Mouse (Mus musculus) liver, postnatal 0 days (tissue): ENCODE results near the gene Espl1. TPM values are rescaled to one million over a fixed set of nuclear protein-coding genes. Genes with fewer than 3 reads are reported as not detected.
A peak's percentile ranks its signal among the peaks of the same experiment; 100 is the strongest.

ENCODE experiments used
- ATAC-seq: fragments of 200-750 bp; cut with Nextera tagmentation; 2 replicates; pipeline ENCODE4 v1.8.0; 2017; ENCODE audit warnings: mild to moderate bottlenecking, moderate library complexity
- DNase-seq: peaks from one replicate; pipeline ENCODE4 v3.0.0-alpha.2; 2016
- H3K27ac ChIP-seq: fragments of 300-500 bp; sonication (generic); 2 replicates; pipeline ENCODE4 v1.5.1; 2014; ENCODE audit warnings: antibody characterized with exemption, moderate library complexity, mild to moderate bottlenecking, low read depth
- H3K27me3 ChIP-seq: fragments of 300-500 bp; sonication (generic); 2 replicates; pipeline ENCODE4 v1.6.1; 2014; ENCODE audit warnings: low read length, control low read depth, mixed read lengths; ENCODE audit not compliant: insufficient read depth
- H3K36me3 ChIP-seq: fragments of 300-500 bp; sonication (generic); replicated peaks from 2 replicates; pipeline ENCODE4 v1.6.1; 2014; ENCODE audit warnings: mild to moderate bottlenecking, control low read depth, low read length, moderate library complexity, mixed read lengths; ENCODE audit not compliant: insufficient read depth
- H3K4me1 ChIP-seq: fragments of 300-500 bp; sonication (generic); 2 replicates; pipeline ENCODE4 v1.6.1; 2014; ENCODE audit warnings: antibody characterized with exemption, mild to moderate bottlenecking, control low read depth; ENCODE audit not compliant: insufficient read depth
- H3K4me2 ChIP-seq: fragments of 300-500 bp; sonication (generic); 2 replicates; pipeline ENCODE4 v1.6.1; 2014; ENCODE audit warnings: low read depth, mild to moderate bottlenecking, low read length, moderate library complexity, mixed read lengths
- H3K4me3 ChIP-seq: fragments of 300-500 bp; sonication (generic); 2 replicates; pipeline ENCODE4 v1.5.1; 2014; ENCODE audit warnings: low read depth, low read length
- H3K9ac ChIP-seq: fragments of 300-500 bp; sonication (generic); replicated peaks from 2 replicates; pipeline ENCODE4 v1.6.1; 2014; ENCODE audit warnings: mild to moderate bottlenecking, moderate library complexity
- H3K9me3 ChIP-seq: fragments of 300-500 bp; sonication (generic); 2 replicates; pipeline ENCODE4 v1.6.1; 2016; ENCODE audit warnings: mild to moderate bottlenecking, control low read depth, low read length, mixed read lengths
- CTCF ChIP-seq: sonication (generic); IDR thresholded peaks from 2 replicates; pipeline ENCODE4 v1.5.1; 2016; ENCODE audit warnings: antibody characterized with exemption, low read depth
- EP300 ChIP-seq: IDR thresholded peaks from 2 replicates; pipeline ENCODE4 v1.6.1; 2016; ENCODE audit warnings: antibody characterized with exemption, low read depth, mild to moderate bottlenecking
- WGBS: fragments of 180-500 bp; shearing (Covaris S2); extraction: QIAGEN DNeasy Blood & Tissue Kit; methylation state at CpG from one replicate; pipeline ENCODE4 v1.1.7; 2014; ENCODE audit not compliant: insufficient replicate concordance; 5-methylcytosine and 5-hydroxymethylcytosine counted together
- polyA plus RNA-seq: library from polyadenylated mRNA; unstranded; fragments of >200 nt; fragmentation: Nextera tagmentation; extraction: Ambion mirVana; gene quantifications from 2 replicates; pipeline ENCODE4 v1.2.1, GENCODE M21; 2015

Gene Espl1
- polyA plus RNA-seq, 1 experiment from 2014 or later: 7.3 TPM

DNA sequence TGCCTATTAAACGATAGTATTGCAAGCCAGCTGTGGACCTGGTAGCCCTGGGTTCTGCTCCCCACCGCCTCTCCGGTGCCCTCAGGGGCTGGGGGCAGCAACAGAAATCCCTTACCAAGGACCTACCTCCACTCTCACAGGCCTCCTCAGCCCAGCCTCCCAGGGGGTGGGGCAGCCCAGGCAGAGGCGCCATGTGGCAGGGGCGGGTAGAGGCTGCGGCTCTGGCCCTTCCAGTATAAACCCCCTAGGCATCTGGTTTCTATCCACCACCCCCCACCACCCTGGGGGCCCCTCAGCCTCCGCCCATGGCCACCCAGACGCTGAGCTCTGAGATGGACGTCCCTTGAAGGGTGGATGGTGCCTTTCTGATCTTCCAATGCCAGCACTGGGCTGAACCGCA, 74.7 kb downstream of the Espl1 start:
- no peak overlapping the region for H3K4me3 ChIP-seq
- no peaks in the 10 kb centered on the region for H3K9me3 ChIP-seq
- no peaks in the 10 kb centered on the region for H3K4me1 ChIP-seq
- H3K4me2 ChIP-seq: no peak overlapping the region
- H3K9ac ChIP-seq: 0 out of 2 replicates have a peak overlapping the region, but pooled peaks have one; percentile 7
- DNase-seq (no peak), ATAC-seq (no peak)
- H3K36me3 ChIP-seq: no peaks in the 10 kb centered on the region
- no peak for TF ChIP-seq EP300
- no peak for TF ChIP-seq CTCF
- WGBS: 20% methylated on average over 10 of the region's 10 CpGs
- peaks cover 35% of the 10 kb centered on the region for H3K27me3 ChIP-seq
- H3K27ac ChIP-seq: no peak overlapping the region

Other genes with a start within 250 kb of the Espl1 start
- 30.9 and 32.2 TPM in 2 replicates for gene Eif4b, start 222.5 kb upstream of the Espl1 start, polyA plus RNA-seq
- 9.2 TPM in 2 replicates for gene Tns2, start 195.9 kb upstream of the Espl1 start, polyA plus RNA-seq
- gene Spryd3, start 160.0 kb upstream of the Espl1 start, polyA plus RNA-seq: 9.2 and 10.0 TPM in 2 replicates
- gene Igfbp6, start 151.9 kb upstream of the Espl1 start, polyA plus RNA-seq: 4.8 and 5.9 TPM in 2 replicates
- 10.9 and 13.6 TPM in 2 replicates for gene Soat2, start 145.7 kb upstream of the Espl1 start, polyA plus RNA-seq
- 10.7 and 11.6 TPM in 2 replicates for gene Zfp740, start 93.0 kb upstream of the Espl1 start, polyA plus RNA-seq
- 224 and 243 TPM in 2 replicates for gene Csad, start 91.5 kb upstream of the Espl1 start, polyA plus RNA-seq
- gene Itgb7, start 64.3 kb upstream of the Espl1 start, polyA plus RNA-seq: 5.8 and 8.6 TPM in 2 replicates
- 2.4 and 2.6 TPM in 2 replicates for gene Rarg, start 38.7 kb upstream of the Espl1 start, polyA plus RNA-seq
- gene Gm9918, start 25.7 kb upstream of the Espl1 start, polyA plus RNA-seq: not detected in 2 replicates
- 25.4 and 27.4 TPM in 2 replicates for gene Mfsd5, start 16.8 kb upstream of the Espl1 start, polyA plus RNA-seq
- 172 and 179 TPM in 2 replicates for gene Pfdn5, start 29.9 kb downstream of the Espl1 start, polyA plus RNA-seq
- 28.1 and 30.8 TPM in 2 replicates for gene Myg1, start 35.4 kb downstream of the Espl1 start, polyA plus RNA-seq
- gene Aaas, start 54.5 kb downstream of the Espl1 start, polyA plus RNA-seq: 15.6 and 18.8 TPM in 2 replicates
- gene Sp7, start 70.9 kb downstream of the Espl1 start, polyA plus RNA-seq: not detected in 2 replicates
- 2.8 and 2.9 TPM in 2 replicates for gene Sp1, start 109.9 kb downstream of the Espl1 start, polyA plus RNA-seq
- 0.36 and 0.60 TPM in 2 replicates for gene Amhr2, start 149.1 kb downstream of the Espl1 start, polyA plus RNA-seq
- 76.0 and 77.2 TPM in 2 replicates for gene Prr13, start 162.8 kb downstream of the Espl1 start, polyA plus RNA-seq
- 68.4 and 70.9 TPM in 2 replicates for gene Pcbp2, start 174.3 kb downstream of the Espl1 start, polyA plus RNA-seq
- gene Gm10337, start 207.5 kb downstream of the Espl1 start, polyA plus RNA-seq: not detected in 2 replicates
- 0.53 and 0.85 TPM in 2 replicates for gene Map3k12, start 220.8 kb downstream of the Espl1 start, polyA plus RNA-seq
- gene Tarbp2, start 221.9 kb downstream of the Espl1 start, polyA plus RNA-seq: 26.8 and 27.8 TPM in 2 replicates
- 0.42 and 0.60 TPM in 2 replicates for gene Npff, start 228.7 kb downstream of the Espl1 start, polyA plus RNA-seq